Mouse (Mus musculus) thymus, postnatal 14 days (tissue): Measurements from ENCODE around the gene Rbpjl.
A peak's percentile ranks its signal among the peaks of the same experiment; 100 is the strongest.

Experiments used
- DNase-seq: peaks from one replicate; pipeline ENCODE4 v3.0.0; 2021

Gene Rbpjl

DNA sequence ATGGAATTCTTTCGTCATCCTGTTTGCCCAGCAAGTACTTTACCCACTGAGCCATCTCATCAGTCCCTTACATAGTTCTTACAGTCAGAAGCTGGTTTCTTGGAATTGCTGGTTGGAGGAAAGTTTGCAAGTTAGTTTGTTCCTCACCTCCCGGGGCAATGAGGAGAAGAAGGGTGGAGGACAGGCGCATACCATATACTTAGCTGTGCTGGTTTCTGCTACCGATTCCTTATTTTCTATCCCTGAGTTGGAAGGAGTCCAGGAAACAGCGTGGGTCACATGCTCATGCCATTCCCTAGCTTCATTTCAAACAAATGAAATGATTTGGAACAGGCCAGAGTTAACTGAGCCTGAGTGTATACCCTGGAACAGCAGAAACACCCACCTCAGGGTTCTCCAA is 46.0 kb downstream of the Rbpjl start:
- DNase-seq: no peak

DNA sequence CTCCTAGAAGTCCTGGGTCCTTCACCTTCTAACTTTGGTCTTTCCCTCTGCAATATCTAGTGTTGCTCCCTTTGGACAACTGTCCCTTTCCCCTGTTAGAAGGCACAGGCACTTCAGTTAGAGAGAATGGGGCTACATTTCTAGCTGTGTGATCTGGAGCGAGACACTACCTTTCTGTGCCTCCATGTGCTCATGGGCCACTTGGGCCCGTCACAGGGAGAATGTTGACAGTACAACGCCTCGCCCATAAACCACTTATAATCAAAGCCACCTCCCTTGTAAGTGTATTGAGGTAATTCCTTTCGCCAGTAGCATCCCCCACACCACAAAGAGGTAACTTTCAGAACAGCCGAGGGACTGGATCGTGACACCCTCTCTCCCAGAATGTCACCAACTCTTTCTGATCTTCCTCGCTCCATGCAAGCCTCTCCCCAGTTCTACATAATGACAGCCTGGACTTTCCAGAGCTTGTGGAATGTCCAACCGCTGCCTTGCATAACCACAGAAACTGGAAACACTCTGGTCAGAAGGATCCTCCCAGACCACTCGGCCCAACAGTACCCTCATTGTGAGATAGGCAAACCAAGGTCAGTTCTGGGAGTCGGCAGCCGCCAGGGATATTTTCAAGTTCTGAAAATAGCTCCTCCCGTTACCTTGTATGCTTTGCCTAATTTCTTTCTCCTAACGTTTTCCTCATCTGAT is 46.6 kb downstream of the Rbpjl start:
- no peak for DNase-seq

DNA sequence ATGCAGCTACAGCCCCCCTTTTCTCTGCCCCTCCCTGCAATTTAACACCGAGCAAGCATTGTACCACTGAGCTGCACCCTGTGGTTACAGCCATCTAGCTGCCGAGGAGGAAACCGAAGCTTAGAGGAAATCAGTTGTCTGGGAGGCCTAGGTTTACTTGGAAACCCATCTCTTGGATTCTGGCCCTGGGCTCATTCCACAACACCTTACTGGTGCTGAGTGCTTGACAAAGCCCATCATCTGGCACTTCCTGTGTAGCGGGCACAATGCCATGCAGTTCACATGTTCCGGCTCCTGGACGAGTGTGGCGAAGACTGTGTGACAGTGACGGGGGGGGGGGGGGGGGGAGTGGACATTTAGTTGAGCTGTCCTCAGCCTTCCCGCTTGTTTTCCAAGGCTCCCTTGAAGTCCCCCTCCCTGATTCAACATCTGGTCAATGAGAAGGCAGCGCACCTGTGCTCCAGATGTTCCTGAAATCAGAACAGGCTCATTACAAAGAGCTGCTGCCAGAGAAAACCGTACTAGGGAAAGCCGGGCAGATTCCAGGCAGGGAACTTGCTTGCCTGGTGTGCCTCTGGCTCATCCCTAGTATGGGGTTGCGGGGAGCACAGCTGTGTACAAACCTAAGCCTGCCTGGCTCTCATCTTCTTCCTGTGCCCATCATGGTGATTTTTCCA is 49.2 kb downstream of the Rbpjl start:
- no peak for DNase-seq

DNA sequence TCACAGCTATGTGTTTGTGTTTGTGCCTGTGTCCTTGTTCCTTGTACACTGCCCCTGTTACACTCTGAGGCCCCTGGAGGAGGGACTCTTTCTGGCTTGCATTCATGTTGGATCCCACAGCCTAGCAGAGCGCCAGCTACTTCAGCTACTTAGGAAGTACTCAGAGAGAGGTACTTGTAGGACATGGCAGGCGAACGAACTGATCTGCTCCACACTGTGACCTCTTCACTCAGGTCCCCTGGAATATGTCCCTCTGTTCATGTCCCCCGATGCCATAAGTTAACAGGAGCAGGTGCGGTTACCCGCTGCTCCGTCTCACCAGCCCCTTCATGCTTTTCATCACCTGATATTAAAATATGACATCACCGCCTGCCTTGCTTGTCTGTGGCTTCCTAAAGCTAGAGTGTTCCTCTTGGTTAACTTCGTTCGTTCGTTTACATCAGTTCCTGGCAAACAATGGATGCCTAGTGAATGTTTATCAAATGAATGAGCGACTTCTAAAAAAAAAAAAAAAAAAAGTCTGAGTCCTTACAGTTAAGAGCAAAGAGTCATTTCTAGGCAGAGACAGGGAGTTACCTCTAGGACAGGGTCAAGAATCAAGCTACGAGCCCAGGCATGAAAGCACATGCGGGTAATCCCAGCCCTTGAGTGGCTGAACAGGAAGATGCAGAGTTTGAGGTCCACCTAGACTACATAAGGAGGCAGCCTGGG is 50.3 kb downstream of the Rbpjl start:
- DNase-seq: no peak

DNA sequence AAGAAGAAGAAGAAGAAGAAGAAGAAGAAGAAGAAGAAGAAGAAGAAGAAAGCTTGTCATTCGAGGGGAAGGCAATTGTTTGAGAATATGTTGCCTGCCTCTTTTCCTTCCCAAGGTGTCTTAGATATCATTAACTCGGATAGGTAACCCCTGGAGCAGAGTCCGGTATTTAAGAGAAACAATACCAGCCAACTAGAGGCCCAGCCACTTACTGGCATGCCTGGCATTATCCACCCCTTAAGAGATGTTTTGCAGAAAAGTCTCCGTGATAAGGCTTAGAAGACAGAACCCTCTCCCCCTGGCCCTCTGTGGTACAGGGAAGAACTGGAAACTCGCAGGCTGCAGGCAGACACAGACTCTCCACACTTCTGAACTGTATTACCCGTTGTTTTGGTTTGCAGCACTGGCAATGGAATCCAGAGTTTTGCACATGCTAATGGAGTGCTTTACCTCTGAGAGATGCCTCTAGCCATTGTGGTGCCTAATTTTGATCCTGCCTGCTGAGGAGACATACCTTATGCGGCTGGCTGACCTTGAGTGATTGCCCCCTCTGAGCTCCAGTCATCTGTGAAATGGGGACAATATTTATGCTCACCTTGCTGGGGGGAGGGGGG is 51.1 kb downstream of the Rbpjl start:
- no peak for DNase-seq

DNA sequence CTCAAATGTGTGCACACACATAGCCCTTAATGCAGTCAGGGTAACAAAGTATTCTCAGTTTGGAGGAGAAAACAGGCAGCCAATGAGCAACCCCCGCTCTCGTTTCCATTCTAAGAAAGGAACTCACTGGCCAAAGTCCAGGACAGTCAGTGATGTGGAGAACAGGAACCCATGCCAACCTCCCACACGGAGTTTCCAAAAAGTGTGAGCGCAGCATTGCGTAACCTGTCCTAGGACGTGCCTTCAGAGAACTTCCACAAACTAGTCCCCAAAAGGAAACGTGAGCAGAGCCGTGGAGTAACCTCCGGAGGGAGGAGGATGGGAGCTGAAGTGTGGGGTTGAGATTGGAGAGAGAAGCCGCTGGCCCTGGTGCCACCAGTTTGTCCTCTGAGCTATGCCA is 51.9 kb downstream of the Rbpjl start:
- no peak for DNase-seq

DNA sequence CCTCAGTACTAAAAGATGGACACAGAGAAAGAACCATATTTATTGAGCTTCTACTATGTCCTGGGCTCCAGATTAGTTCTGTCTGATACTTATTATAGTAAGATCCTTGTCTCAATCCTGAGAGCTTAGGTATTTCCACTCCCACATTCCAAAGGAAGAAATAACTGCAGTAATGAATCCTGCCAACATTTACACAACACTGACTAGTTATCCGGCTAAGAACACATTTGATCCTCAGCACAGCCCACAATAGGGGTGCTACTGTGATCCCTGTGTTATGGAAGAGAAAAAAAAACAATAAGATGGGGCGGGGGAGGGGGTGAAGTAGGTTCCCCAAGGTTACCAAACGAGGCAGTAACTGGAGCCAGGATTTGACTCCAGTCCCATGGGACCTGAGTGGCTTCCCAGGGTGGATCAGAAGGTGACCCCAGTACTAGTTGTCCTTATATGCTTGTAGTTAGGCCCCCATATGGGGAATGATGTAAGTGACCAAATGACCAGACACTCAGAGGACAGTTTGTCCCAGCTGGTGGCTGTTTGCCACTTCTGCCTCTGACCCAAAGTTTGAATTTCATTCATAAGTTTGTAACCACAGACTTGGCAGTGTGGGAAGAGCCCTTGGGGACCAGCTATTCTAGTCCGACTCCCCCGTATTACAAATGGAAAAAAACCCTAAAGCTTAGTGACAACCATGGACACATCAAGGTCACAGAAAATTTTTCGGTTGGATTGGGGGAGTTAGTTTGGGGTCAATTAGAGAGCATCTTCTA is 52.7 kb downstream of the Rbpjl start:
- DNase-seq: no peak

DNA sequence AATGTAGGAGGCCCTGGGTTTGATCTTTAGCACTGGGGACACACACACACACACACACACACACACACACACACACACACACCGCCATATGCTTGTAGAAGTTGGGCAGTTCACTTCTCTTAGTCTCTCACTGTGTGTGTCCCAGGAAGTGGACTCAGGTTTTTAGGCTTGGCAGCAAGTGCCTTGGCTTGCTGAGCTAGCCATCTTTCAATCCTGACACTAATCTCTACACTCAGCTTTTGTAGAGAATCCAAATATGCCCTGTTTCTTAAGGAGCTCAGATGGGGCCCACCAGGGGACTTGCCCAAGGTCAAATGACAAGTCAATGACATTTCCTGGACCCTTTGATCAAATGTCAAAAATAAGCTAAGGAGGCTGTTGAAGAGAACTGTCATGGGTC is 53.5 kb downstream of the Rbpjl start:
- no peak for DNase-seq

DNA sequence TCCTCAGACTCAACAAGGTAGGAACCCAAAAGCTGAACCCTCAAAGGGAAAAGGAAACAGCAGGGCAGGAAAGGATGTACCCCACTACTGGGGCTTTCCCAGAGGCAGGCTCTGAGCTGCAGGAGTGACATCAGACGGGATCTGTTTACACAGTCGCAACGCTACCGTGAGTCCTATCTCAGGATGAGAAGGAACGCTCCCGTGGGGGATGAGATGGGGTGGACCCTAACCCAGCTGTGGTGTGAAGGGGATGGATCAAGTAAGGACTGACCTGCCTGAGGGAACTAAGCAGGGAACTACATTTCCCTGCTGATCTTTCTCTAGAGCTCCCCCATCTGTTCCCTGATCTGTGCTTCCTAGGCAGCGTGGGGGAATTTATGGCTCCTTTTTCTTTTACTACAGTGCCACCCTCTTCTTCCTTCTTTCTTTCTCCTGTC is 53.9 kb downstream of the Rbpjl start, which contains the start of gene Sys1:
Gene Sys1 (plus strand): TSS at position 101 of the 437 bp plus-strand sequence.
- DNase-seq: no peak

DNA sequence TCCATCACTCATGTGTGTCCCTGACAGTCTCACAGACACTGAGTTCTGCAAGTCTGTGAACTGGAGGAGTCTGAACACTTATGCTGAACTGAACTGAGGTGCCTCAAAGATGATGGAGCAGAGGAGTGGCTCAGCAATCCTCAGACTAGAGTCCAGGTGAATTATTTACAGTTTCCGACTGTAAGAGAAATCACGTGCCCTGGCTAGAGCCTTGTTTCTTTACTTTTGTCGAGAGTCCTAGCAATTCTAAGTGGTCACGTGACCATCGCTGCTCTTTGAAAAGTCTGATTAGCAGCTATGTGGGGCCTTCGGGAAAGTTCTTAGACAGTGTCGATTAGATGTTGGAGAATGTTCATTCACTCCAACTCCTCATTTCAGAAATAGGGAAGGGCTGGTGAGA is 55.0 kb downstream of the Rbpjl start:
- DNase-seq: no peak

DNA sequence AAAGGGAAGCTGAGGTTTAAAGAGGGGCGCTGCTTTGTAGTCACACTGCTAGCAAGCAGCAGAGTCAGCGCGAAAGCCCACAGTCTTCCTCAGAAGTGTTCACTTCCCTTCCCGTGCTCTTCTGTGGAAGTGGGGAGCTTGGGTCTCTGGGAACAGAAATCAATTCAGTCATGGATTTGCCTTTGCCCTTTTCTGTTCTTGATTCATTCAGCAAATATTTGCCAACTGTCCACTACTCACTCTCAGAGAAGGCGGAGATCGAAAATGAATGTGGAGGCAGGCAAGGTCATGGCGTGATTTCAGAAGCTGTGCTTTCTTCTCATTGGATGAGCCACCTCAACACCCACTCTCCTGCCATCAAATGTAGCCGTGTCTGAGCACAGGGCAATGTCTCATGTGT is 55.6 kb downstream of the Rbpjl start:
- DNase-seq: no peak

DNA sequence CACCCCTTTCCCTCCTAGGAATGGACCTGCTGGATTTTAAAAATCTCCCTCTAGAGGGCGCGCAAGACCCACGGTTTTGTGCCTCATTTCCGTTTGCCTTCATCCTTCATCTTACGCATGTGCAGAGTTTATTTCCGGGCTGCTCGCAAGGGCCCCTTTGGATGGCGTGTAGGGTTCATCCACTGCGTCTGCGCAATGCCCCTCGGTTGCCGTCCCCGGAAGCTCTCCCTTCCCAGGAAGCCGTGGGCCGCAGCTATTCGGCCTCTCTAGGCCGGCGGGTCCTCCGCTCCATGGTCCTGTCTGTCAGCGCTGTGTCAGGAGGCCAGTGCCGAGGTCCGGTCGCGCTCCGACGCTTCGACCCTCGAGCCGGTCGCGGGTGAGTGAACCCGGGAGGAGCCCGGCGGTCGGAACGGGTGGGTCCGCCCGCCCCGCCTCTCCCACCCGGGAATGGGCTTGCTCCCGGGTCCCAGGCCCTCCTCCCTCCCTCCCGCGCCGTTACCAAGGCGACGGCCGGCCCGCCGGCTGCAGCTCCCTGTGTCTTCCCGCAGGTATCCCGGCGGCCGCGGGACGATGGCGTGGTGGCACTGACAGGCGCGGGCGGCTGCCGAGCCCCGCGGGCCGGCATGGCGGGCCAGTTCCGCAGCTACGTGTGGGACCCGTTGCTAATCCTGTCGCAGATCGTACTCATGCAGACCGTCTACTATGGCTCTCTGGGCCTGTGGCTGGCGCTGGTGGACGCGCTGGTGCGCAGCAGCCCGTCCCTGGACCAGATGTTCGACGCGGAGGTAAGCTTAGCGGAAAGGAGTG is 58.0 kb downstream of the Rbpjl start, which contains the start of gene Gm20458:
Gene Gm20458 (plus strand): TSS at position 223 of the 807 bp plus-strand sequence.
- DNase-seq: peak; percentile 96
